Mouse (Mus musculus) yolk sac, embryonic 10.5 days (tissue): ENCODE data around the gene Smim20.

ENCODE experiments used
- DNase-seq: peaks from one replicate; pipeline ENCODE4 v3.0.0-alpha.2; 2017; ENCODE audit warnings: low spot score

Gene Smim20

GRCm38 (mm10) chr5:53307437-53307836 is 40.6 kb downstream of the Smim20 start:
- no peak for DNase-seq

- no peak for DNase-seq
These were observed 47.7 kb downstream of the Smim20 start for GRCm38 (mm10) chr5:53314404-53315167.

GRCm38 (mm10) chr5:53315829-53316228 is 48.9 kb downstream of the Smim20 start:
- no peak for DNase-seq

GRCm38 (mm10) chr5:53317396-53317795 is 50.5 kb downstream of the Smim20 start:
- no peak for DNase-seq

GRCm38 (mm10) chr5:53317885-53318466 is 51.1 kb downstream of the Smim20 start:
- DNase-seq, result no peak

- DNase-seq, result no peak
These were observed 53.4 kb downstream of the Smim20 start for GRCm38 (mm10) chr5:53320331-53320730.

GRCm38 (mm10) chr5:53321901-53322300 is 55.0 kb downstream of the Smim20 start:
- DNase-seq, result no peak

GRCm38 (mm10) chr5:53322471-53322870 is 55.6 kb downstream of the Smim20 start:
- no peak for DNase-seq

GRCm38 (mm10) chr5:53323121-53323520 is 56.2 kb downstream of the Smim20 start:
- no peak for DNase-seq

- DNase-seq, result no peak
These were observed 57.4 kb downstream of the Smim20 start for GRCm38 (mm10) chr5:53324256-53324655.

GRCm38 (mm10) chr5:53324791-53325190 is 57.9 kb downstream of the Smim20 start:
- no peak for DNase-seq

GRCm38 (mm10) chr5:53326023-53326422 is 59.1 kb downstream of the Smim20 start:
- DNase-seq, result peak; percentile 40

- no peak for DNase-seq
These were observed 59.6 kb downstream of the Smim20 start for GRCm38 (mm10) chr5:53326491-53326890.
